Mouse (Mus musculus): ENCODE results near the gene Cep112.

GRCm38 (mm10) chr11:108858339-108858804 lies 433.4 kb downstream of the Cep112 start:
- TF ChIP-seq POLR2A (IDR thresholded peaks at IDR 0.05; ENCODE audit: control insufficient read depth, extremely low read depth, insufficient read depth, low read length, poor library complexity) (no peak), CTCF (IDR thresholded peaks at IDR 0.05; ENCODE audit: borderline replicate concordance, control insufficient read depth, extremely low read depth, insufficient read depth, low read length, poor library complexity) (no peak)
